Mouse (Mus musculus): ENCODE measurements around the gene Olfr332. TPM values are rescaled to one million over a fixed set of nuclear protein-coding genes. Genes with fewer than 3 reads are reported as not detected.

The Olfr332 gene
- polyA plus RNA-seq, 1 experiment, result not detected

DNA sequence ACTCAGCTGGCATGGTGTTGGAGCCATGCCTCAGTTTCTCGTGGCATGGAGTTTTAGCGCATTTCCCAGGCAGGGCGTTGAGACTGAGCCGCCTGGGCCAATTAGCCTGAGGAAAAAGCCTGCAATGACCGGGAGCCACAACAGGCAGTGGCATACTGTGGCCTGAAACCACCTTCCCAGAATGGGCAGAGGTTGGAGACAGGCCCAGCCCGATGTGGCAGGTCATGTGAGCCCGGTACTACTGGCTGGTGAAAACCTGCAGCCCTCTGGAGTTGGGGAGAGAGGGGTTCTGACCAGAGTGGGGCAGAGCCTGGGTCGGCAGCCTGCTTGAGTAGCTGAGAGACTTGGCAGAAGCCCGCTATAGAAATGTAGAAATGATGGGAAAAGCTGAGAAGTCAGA, 6.4 kb upstream of the Olfr332 start:
- Histone ChIP-seq H3K4me1 (ENCODE audit: control insufficient read depth, insufficient read depth, low read length) (no peaks in the 10 kb centered on the region), H3K9me3 (replicated peaks; ENCODE audit: control insufficient read depth, insufficient read depth, low read length, poor library complexity, severe bottlenecking) (no peaks in the 10 kb centered on the region; the same call in 1 of the 2 replicates), H3K36me3 (ENCODE audit: control insufficient read depth, insufficient read depth, low read length, poor library complexity, severe bottlenecking) (no peaks in the 10 kb centered on the region), H3K27me3 (ENCODE audit: control insufficient read depth, insufficient read depth, low read length, poor library complexity, severe bottlenecking) (no peaks in the 10 kb centered on the region), H3K4me3 (ENCODE audit: low read depth, low read length) (no peak overlapping the region), H3K27ac (ENCODE audit: insufficient read depth, low read length) (no peak overlapping the region), H3K9ac (ENCODE audit: low read depth, poor library complexity, severe bottlenecking) (no peak overlapping the region)
- TF ChIP-seq POLR2A (IDR thresholded peaks at IDR 0.05; ENCODE audit: insufficient read depth, low read length), result no peak
- no peak for TF ChIP-seq EP300 (IDR thresholded peaks at IDR 0.05; ENCODE audit: insufficient read depth, low read depth, low read length)
- TF ChIP-seq CTCF (IDR thresholded peaks at IDR 0.05; ENCODE audit: low read depth, low read length), result no peak

DNA sequence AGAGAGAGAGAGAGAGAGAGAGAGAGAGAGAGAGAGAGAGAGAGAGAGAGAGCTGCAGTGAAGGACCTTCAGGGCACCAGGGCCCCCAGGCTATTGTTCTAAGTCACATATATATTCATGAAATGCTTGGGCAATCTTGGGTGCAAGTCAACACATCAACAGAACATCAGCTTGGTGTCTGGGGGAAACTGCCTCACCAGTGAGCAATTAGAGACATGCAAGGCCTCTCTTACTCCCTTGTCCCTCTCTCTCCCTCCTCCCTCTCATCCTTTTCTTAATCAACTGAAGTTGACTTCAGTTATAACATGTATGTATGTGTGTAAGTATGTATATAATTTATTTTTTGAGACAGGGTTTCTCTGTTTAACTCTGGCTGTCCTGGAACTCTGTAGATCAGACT, 30.2 kb downstream of the Olfr332 start, which contains the start of gene Olfr30:
Gene Olfr30 (minus strand): TSS at position 101 of the 400 bp plus-strand sequence.
- Histone ChIP-seq H3K4me1 (ENCODE audit: control insufficient read depth, insufficient read depth, low read length) (no peaks in the 10 kb centered on the region), H3K27me3 (ENCODE audit: control insufficient read depth, insufficient read depth, low read length, poor library complexity, severe bottlenecking) (no peaks in the 10 kb centered on the region; the same call in 1 of the 2 replicates), H3K36me3 (ENCODE audit: control insufficient read depth, insufficient read depth, low read length, poor library complexity, severe bottlenecking) (no peaks in the 10 kb centered on the region), H3K9me3 (replicated peaks; ENCODE audit: control insufficient read depth, insufficient read depth, low read length, poor library complexity, severe bottlenecking) (no peaks in the 10 kb centered on the region), H3K9ac (ENCODE audit: low read depth, poor library complexity, severe bottlenecking) (no peak within 1 kb of the TSS), H3K4me3 (ENCODE audit: low read depth, low read length) (no peak within 1 kb of the TSS), H3K27ac (ENCODE audit: insufficient read depth, low read length) (no peak within 1 kb of the TSS)
- TF ChIP-seq CTCF (IDR thresholded peaks at IDR 0.05; ENCODE audit: low read depth, low read length), result no peak
- TF ChIP-seq POLR2A (IDR thresholded peaks at IDR 0.05; ENCODE audit: insufficient read depth, low read length), result no peak
- no peak for TF ChIP-seq EP300 (IDR thresholded peaks at IDR 0.05; ENCODE audit: insufficient read depth, low read depth, low read length)

DNA sequence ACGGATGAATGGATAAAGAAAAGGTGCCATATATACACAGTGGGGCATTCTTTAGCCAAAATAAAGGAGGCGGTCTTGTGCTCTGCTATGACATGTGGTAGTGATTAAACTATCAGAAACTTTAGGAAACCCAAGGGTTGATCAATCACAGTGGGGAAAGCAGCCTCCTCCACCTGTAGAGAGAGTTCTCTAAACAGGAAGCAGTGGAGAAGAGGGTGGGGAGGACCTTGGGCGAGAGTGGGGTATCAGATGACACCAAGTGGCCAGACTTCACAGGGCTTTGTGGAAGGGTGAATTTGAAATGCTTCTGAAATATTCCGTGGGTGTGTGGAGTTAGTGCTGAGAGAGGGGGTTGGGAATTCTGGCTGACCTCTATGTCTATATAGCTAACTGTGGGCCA, 38.8 kb downstream of the Olfr332 start:
- no peak overlapping the region for H3K27ac ChIP-seq (ENCODE audit: insufficient read depth, low read length)
- TF ChIP-seq POLR2A (IDR thresholded peaks at IDR 0.05; ENCODE audit: insufficient read depth, low read length) (no peak), EP300 (IDR thresholded peaks at IDR 0.05; ENCODE audit: insufficient read depth, low read depth, low read length) (no peak), CTCF (IDR thresholded peaks at IDR 0.05; ENCODE audit: low read depth, low read length) (no peak)

DNA sequence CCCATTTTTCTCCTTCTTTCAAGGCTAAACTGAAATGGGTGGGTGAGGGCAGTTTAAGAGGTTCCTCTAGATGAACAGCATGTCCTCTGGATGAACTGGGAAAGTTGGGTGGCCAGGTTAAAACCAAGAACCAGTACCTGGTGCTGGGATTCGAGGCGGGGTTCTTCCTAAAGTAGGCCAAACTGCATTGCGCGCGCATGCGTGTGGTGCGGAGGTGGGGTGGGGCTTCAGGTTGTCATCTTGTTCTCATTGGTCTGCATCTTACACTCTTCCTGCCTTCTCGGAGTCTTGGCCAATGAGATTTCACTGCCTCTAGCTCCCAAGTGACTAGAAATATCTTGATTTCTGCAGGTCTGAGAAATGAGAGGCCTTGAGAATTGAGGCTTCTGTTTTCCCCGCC, 39.6 kb downstream of the Olfr332 start, which contains the start of gene Lypd9:
Gene Lypd9 (minus strand): TSS at position 165 of the 400 bp plus-strand sequence.
- H3K4me1 ChIP-seq (ENCODE audit: control insufficient read depth, insufficient read depth, low read length), result no peaks in the 10 kb centered on the region
- TF ChIP-seq CTCF (IDR thresholded peaks at IDR 0.05; ENCODE audit: low read depth, low read length) (no peak), EP300 (IDR thresholded peaks at IDR 0.05; ENCODE audit: insufficient read depth, low read depth, low read length) (no peak), POLR2A (IDR thresholded peaks at IDR 0.05; ENCODE audit: insufficient read depth, low read length) (no peak)
- H3K9me3 ChIP-seq (replicated peaks; ENCODE audit: control insufficient read depth, insufficient read depth, low read length, poor library complexity, severe bottlenecking), result no peaks in the 10 kb centered on the region
- no peaks in the 10 kb centered on the region for H3K27me3 ChIP-seq (ENCODE audit: control insufficient read depth, insufficient read depth, low read length, poor library complexity, severe bottlenecking)
- no peak within 1 kb of the TSS for H3K27ac ChIP-seq (ENCODE audit: insufficient read depth, low read length)
- no peaks in the 10 kb centered on the region for H3K36me3 ChIP-seq (ENCODE audit: control insufficient read depth, insufficient read depth, low read length, poor library complexity, severe bottlenecking)
- H3K4me3 ChIP-seq (ENCODE audit: low read depth, low read length), result no peak within 1 kb of the TSS
- H3K9ac ChIP-seq (ENCODE audit: low read depth, poor library complexity, severe bottlenecking), result no peak within 1 kb of the TSS

More for the DNA sequence above, 38.8 kb downstream of the Olfr332 start:
- Histone ChIP-seq H3K9ac (ENCODE audit: low read depth, poor library complexity, severe bottlenecking) (no peak overlapping the region), H3K4me3 (ENCODE audit: low read depth, low read length) (no peak overlapping the region), H3K4me1 (ENCODE audit: control insufficient read depth, insufficient read depth, low read length) (no peaks in the 10 kb centered on the region), H3K27me3 (ENCODE audit: control insufficient read depth, insufficient read depth, low read length, poor library complexity, severe bottlenecking) (no peaks in the 10 kb centered on the region), H3K9me3 (replicated peaks; ENCODE audit: control insufficient read depth, insufficient read depth, low read length, poor library complexity, severe bottlenecking) (no peaks in the 10 kb centered on the region), H3K36me3 (ENCODE audit: control insufficient read depth, insufficient read depth, low read length, poor library complexity, severe bottlenecking) (no peaks in the 10 kb centered on the region)

Other genes starting within 250 kb of the Olfr332 start
- not detected in 2 replicates for gene 4930438A08Rik, start 217.8 kb downstream of the Olfr332 start, polyA plus RNA-seq (2011; ENCODE audit: insufficient read depth, insufficient read length, low read depth, missing spikeins)
- gene Zfp692, start 185.5 kb downstream of the Olfr332 start, polyA plus RNA-seq (2011; ENCODE audit: insufficient read depth, insufficient read length, low read depth, missing spikeins), result 19.3 and 21.1 TPM in 2 replicates
- 8.3 and 9.0 TPM in 2 replicates for gene Zfp672, start 162.2 kb downstream of the Olfr332 start, polyA plus RNA-seq (2011; ENCODE audit: insufficient read depth, insufficient read length, low read depth, missing spikeins)
- 33.6 and 41.4 TPM in 2 replicates for gene Sh3bp5l, start 161.8 kb downstream of the Olfr332 start, polyA plus RNA-seq (2011; ENCODE audit: insufficient read depth, insufficient read length, low read depth, missing spikeins)
- gene Lypd8, start 113.5 kb downstream of the Olfr332 start, polyA plus RNA-seq (2011; ENCODE audit: insufficient read depth, insufficient read length, low read depth, missing spikeins), result not detected in 2 replicates
- gene 1810065E05Rik, start 71.4 kb downstream of the Olfr332 start, polyA plus RNA-seq (2011; ENCODE audit: insufficient read depth, insufficient read length, low read depth, missing spikeins), result not detected in 2 replicates
- gene Gm12253, start 60.0 kb downstream of the Olfr332 start, polyA plus RNA-seq (2011; ENCODE audit: insufficient read depth, insufficient read length, low read depth, missing spikeins), result not detected in 2 replicates
- not detected in 2 replicates for gene Lypd9, start 39.6 kb downstream of the Olfr332 start, polyA plus RNA-seq (2011; ENCODE audit: insufficient read depth, insufficient read length, low read depth, missing spikeins)
- not detected in 2 replicates for gene Olfr30, start 30.3 kb downstream of the Olfr332 start, polyA plus RNA-seq (2011; ENCODE audit: insufficient read depth, insufficient read length, low read depth, missing spikeins)
- gene Olfr331, start 10.0 kb upstream of the Olfr332 start, polyA plus RNA-seq (2011; ENCODE audit: insufficient read depth, insufficient read length, low read depth, missing spikeins), result not detected in 2 replicates
- not detected in 2 replicates for gene Olfr330, start 42.3 kb upstream of the Olfr332 start, polyA plus RNA-seq (2011; ENCODE audit: insufficient read depth, insufficient read length, low read depth, missing spikeins)
- not detected in 2 replicates for gene Olfr329-ps, start 53.9 kb upstream of the Olfr332 start, polyA plus RNA-seq (2011; ENCODE audit: insufficient read depth, insufficient read length, low read depth, missing spikeins)
- gene Olfr328, start 63.1 kb upstream of the Olfr332 start, polyA plus RNA-seq (2011; ENCODE audit: insufficient read depth, insufficient read length, low read depth, missing spikeins), result not detected in 2 replicates
- not detected in 2 replicates for gene Olfr224, start 78.0 kb upstream of the Olfr332 start, polyA plus RNA-seq (2011; ENCODE audit: insufficient read depth, insufficient read length, low read depth, missing spikeins)
- not detected in 2 replicates for gene Olfr325, start 85.2 kb upstream of the Olfr332 start, polyA plus RNA-seq (2011; ENCODE audit: insufficient read depth, insufficient read length, low read depth, missing spikeins)
- not detected in 2 replicates for gene Olfr324, start 102.6 kb upstream of the Olfr332 start, polyA plus RNA-seq (2011; ENCODE audit: insufficient read depth, insufficient read length, low read depth, missing spikeins)
- not detected in 2 replicates for gene 2210407C18Rik, start 123.5 kb upstream of the Olfr332 start, polyA plus RNA-seq (2011; ENCODE audit: insufficient read depth, insufficient read length, low read depth, missing spikeins)
- not detected in 2 replicates for gene Olfr323, start 137.9 kb upstream of the Olfr332 start, polyA plus RNA-seq (2011; ENCODE audit: insufficient read depth, insufficient read length, low read depth, missing spikeins)
- not detected in 2 replicates for gene Trim58, start 147.9 kb upstream of the Olfr332 start, polyA plus RNA-seq (2011; ENCODE audit: insufficient read depth, insufficient read length, low read depth, missing spikeins)
- not detected in 2 replicates for gene Olfr322, start 166.2 kb upstream of the Olfr332 start, polyA plus RNA-seq (2011; ENCODE audit: insufficient read depth, insufficient read length, low read depth, missing spikeins)
- gene Olfr320, start 188.5 kb upstream of the Olfr332 start, polyA plus RNA-seq (2011; ENCODE audit: insufficient read depth, insufficient read length, low read depth, missing spikeins), result not detected in 2 replicates
- not detected in 2 replicates for gene Olfr319, start 206.6 kb upstream of the Olfr332 start, polyA plus RNA-seq (2011; ENCODE audit: insufficient read depth, insufficient read length, low read depth, missing spikeins)
- not detected in 2 replicates for gene Olfr318, start 231.5 kb upstream of the Olfr332 start, polyA plus RNA-seq (2011; ENCODE audit: insufficient read depth, insufficient read length, low read depth, missing spikeins)
- not detected in 2 replicates for gene Olfr317, start 246.7 kb upstream of the Olfr332 start, polyA plus RNA-seq (2011; ENCODE audit: insufficient read depth, insufficient read length, low read depth, missing spikeins)